Mouse (Mus musculus): ENCODE measurements around the gene Fads6.

Fads6 gene

GRCm38 (mm10) chr11:115300745-115301144, 3.3 kb upstream of the Fads6 start:
- DNase-seq (ENCODE audit: low spot score in 2 of 2), result no peak

- no peak for DNase-seq (ENCODE audit: low spot score in 2 of 2)
These were observed 697 bp upstream of the Fads6 start for GRCm38 (mm10) chr11:115298160-115298559.

GRCm38 (mm10) chr11:115296471-115297210, 822 bp downstream of the Fads6 start:
- no peak for DNase-seq (ENCODE audit: low spot score in 2 of 2)

- no peak for DNase-seq (ENCODE audit: low spot score in 2 of 2)
These were observed 1.5 kb downstream of the Fads6 start for GRCm38 (mm10) chr11:115295939-115296338.

GRCm38 (mm10) chr11:115292631-115293375, 4.7 kb downstream of the Fads6 start:
- DNase-seq (ENCODE audit: low spot score in 2 of 2), result no peak

- DNase-seq (ENCODE audit: low spot score in 2 of 2), result no peak
These were observed 6.0 kb downstream of the Fads6 start for GRCm38 (mm10) chr11:115291503-115291902.

DNA sequence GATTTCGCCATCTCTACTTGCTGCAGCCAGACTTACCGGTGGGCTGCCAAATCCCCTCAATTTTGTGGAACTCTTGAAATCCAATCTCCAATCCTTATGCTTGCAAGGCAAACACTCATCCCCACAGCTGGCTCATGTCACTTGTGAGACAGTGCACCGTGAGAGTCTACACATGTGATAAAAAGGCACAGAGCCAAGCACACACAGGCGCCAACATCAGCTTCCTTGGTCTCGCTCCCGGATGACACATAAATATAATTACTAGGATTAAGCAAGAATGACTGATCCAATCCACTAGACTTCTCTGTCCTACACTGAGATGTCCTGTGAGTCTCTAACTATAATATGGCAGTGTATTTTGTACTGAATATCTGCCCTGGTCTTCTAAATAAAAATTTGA, 6.5 kb downstream of the Fads6 start:
- DNase-seq (ENCODE audit: low spot score in 2 of 2), result no peak

DNA sequence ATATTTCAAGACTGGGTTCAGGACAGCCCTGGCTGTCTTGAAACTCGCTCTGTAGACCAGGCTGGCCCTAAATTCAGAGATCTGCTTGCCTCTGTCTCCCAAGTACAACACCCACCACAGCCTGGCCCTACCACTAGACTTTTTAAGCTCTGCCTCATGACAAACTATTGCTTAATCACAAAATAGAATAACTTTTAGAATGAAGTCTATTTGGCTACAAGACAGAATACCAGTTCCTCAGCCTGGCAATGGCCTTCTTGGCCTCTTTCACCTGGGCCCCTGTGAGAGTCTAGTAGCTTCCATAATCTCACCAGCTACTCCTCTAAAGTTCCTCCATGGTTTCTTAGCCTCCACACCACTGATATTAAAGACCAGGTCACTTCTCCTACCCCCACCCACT, 7.1 kb downstream of the Fads6 start:
- no peak for DNase-seq (ENCODE audit: low spot score in 2 of 2)

- DNase-seq (ENCODE audit: low spot score in 2 of 2), result no peak
These were observed 7.6 kb downstream of the Fads6 start for GRCm38 (mm10) chr11:115289885-115290284.

DNA sequence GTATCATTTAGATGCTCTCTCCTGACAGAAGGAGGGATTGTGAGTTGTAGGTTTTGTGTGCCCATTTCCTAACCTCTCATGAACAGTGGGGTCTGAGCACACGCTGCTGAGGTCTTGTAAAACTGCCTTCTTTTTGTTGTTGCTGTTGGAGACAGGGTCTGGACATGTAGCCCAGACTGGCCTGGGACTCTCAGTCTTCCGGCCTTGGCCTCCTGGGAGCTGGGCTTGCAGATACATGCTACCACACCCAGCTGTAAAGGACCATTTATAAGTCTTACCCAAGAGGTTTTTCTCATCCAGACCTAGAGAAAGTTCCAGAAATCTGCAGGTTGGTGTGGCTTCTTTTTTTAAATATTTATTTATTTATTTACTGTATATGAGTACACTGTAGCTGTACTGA, 9.2 kb downstream of the Fads6 start:
- DNase-seq (ENCODE audit: low spot score in 2 of 2), result no peak

DNA sequence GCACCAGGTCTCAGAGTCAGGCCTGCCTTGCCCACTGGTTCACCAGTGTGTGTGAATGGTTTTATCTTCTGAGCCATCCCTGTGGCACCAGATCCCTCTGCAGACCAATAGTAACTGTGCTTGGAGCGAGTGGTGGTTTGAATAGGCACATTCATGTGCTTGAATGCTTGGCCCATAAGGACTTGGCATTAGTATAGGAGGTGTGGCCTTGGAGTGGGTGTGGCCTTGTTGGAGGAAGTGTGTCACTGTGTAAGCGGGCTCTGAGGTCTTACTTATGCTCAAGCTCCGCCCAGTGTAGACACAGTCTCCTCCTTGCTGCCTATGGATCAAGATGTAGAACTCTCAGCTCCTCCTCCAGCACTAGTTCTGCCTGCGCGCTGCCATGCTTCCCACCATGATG, 10.1 kb downstream of the Fads6 start:
- DNase-seq (ENCODE audit: low spot score in 2 of 2), result no peak

DNA sequence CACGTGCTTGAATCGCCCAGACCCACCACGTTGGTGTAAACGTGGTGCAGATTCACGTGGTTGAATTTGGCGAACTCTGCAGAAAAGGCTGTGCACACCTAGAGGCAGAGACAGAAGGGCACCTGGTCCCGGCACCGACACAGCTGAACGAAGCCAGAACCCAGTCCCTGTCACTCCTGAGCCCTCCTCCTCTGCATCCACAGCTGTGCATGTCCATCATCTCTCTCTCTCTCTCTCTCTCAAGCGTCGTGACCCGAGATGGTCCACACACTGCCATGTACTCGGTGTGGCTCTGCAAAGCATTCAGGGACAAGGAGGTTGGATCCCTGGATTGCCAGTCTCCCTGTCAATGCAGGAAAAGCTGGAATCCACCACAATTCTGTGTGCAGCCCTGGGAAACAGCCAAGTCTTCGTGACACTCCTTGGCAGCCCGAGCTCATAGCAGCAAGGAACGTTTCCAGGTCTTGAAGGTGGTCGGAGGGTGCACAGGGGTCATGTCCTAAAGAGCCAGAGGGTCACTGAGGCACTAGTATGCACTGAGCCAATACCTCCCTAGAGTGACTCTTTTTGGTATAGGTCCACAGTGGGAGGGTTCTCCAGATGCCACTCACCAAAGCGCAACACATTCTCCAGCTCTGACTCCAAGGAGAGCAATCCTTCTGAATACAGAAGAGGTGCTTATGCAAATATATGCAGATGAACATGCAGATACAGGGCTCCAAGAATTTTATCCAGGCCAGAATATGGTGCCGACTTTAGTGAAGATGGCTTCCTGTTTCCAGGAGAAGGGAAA, 11.1 kb downstream of the Fads6 start:
- DNase-seq (ENCODE audit: low spot score in 2 of 2), result no peak

DNA sequence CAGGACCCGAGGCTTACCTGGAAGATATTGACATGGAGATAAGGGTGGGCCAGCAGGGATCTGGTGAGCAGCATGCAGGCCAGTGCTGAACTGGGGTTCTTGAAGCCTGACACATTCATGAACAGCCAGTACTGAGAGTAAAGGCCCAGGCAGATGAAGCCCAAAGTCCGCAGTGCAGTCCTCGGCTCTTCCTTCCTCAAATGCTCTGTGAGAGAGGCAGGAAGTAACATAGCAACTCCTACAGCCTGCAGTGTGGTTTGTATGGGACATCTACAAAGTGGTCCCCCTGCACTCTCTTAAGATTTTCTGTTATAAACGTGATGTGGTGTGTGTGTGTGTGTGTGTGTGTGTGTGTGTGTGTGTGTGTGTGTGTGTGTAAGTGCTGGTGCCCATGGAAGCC, 12.2 kb downstream of the Fads6 start:
- DNase-seq (ENCODE audit: low spot score in 2 of 2), result no peak

GRCm38 (mm10) chr11:115283891-115284620, 13.4 kb downstream of the Fads6 start:
- no peak for DNase-seq (ENCODE audit: low spot score in 2 of 2)

DNA sequence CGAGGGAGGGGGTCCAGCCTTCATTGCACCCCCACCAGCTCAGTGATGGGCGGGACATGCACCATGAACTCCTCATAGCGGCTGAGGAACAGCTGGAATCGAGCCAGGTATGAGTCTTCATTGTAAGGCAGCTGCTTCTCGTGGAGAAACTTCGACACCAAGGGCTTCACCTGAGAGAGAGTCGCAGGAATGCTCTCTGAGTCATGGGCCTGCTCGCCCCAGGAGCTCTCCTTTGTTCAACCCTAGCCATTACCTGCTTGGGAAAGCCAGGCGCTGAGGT, 14.0 kb downstream of the Fads6 start:
- DNase-seq (ENCODE audit: low spot score in 2 of 2), result no peak

- DNase-seq (ENCODE audit: low spot score in 2 of 2), result no peak
These were observed 14.6 kb downstream of the Fads6 start for GRCm38 (mm10) chr11:115282723-115283485.

- DNase-seq (ENCODE audit: low spot score in 2 of 2), result no peak
These were observed 15.2 kb downstream of the Fads6 start for GRCm38 (mm10) chr11:115282295-115282694.

GRCm38 (mm10) chr11:115279726-115280125, 17.7 kb downstream of the Fads6 start:
- no peak for DNase-seq (ENCODE audit: low spot score in 2 of 2)

GRCm38 (mm10) chr11:115278176-115278575, 19.3 kb downstream of the Fads6 start:
- DNase-seq (ENCODE audit: low spot score in 2 of 2), result no peak

GRCm38 (mm10) chr11:115277604-115277975, 19.9 kb downstream of the Fads6 start:
- DNase-seq (ENCODE audit: low spot score in 2 of 2), result no peak
